7 mouse cellular contexts compared by ENCODE assay signal in the genomic region with DNA sequence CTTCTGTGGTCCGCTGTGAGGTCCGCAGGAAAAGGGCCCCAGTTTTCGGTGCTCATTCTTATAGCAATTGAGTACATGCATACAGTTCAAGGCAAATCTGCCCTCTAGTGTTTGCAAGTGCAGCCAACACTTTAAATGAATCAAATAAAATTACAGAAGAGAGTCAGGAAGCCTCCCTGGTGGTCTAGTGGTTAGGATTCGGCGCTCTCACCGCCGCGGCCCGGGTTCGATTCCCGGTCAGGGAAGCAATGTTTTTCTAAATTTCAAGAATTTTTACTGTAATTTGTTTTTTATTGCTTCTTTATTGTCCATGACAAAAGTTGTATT. TPM values are rescaled to one million over a fixed set of nuclear protein-coding genes. Genes with fewer than 3 reads are reported as not detected.
A peak's percentile ranks its signal among the peaks of the same experiment; 100 is the strongest.
DNase-seq lines count a peak whose midpoint lies in the region; ATAC-seq lines count a peak whose summit lies in the region.

No protein-coding gene starts in this region.

- peak overlapping the region; percentile 44 for H3K4me3 ChIP-seq in intestine, embryonic 14.5 days (ENCODE audit: low read depth, low read length)
- H3K4me3 ChIP-seq in midbrain, embryonic 10.5 days, result peak overlapping the region; percentile 41

- H3K9ac ChIP-seq in intestine, embryonic 14.5 days (ENCODE audit: low read length), result peak overlapping the region; percentile 44; the same call in 1 of the 2 replicates

- peak; percentile 71 to 85 for DNase-seq in adrenal gland, adult 18-20 months (ENCODE audit: low spot score in 2 of 2)
- peak; percentile 92 for DNase-seq in embryo, embryonic 10.5 days (ENCODE audit: low spot score)
- peak; percentile 46 for DNase-seq in gastrocnemius, postnatal 25 days
- peak; percentile 92 for DNase-seq in intestine, embryonic 14.5 days (ENCODE audit: low spot score)
- DNase-seq in left cerebral cortex, postnatal 25 days (ENCODE audit: low spot score in 2 of 2), result peak; percentile 90 to 96
- peak; percentile 68 for DNase-seq in midbrain, embryonic 10.5 days (ENCODE audit: low spot score)
- DNase-seq in right cerebral cortex, postnatal 4 days, result peak; percentile 72

- intact Hi-C loops in left cerebral cortex, postnatal 25 days (cut with DNase I), result no loop called here

- WGBS in intestine, embryonic 14.5 days, result 8% methylated on average over 11 of the region's 11 CpGs
- WGBS in midbrain, embryonic 10.5 days, result 17% methylated on average over 11 of the region's 11 CpGs

- H3K36me3 ChIP-seq in intestine, embryonic 14.5 days (ENCODE audit: control insufficient read depth, insufficient read depth, low read length), result no peaks in the 10 kb centered on the region
- H3K36me3 ChIP-seq in midbrain, embryonic 10.5 days, result no peaks in the 10 kb centered on the region

- no peaks in the 10 kb centered on the region for H3K27me3 ChIP-seq in intestine, embryonic 14.5 days (replicated peaks; ENCODE audit: control insufficient read depth, insufficient read depth, low read length)
- no peaks in the 10 kb centered on the region for H3K27me3 ChIP-seq in midbrain, embryonic 10.5 days (ENCODE audit: low read depth, poor library complexity, severe bottlenecking)

- peak overlapping the region; percentile 45 for H3K4me2 ChIP-seq in intestine, embryonic 14.5 days (ENCODE audit: low read length)

- no peak overlapping the region for H3K27ac ChIP-seq in intestine, embryonic 14.5 days (ENCODE audit: low read depth)
- H3K27ac ChIP-seq in midbrain, embryonic 10.5 days (replicated peaks), result no peak overlapping the region

- no peaks in the 10 kb centered on the region for H3K9me3 ChIP-seq in intestine, embryonic 14.5 days (ENCODE audit: control insufficient read depth, low read length)
- H3K9me3 ChIP-seq in midbrain, embryonic 10.5 days (replicated peaks), result no peaks in the 10 kb centered on the region

- ATAC-seq in intestine, embryonic 14.5 days (replicated peaks; ENCODE audit: low FRiP score, low TSS enrichment, low read depth), result peak; percentile 95

- H3K4me1 ChIP-seq in intestine, embryonic 14.5 days (replicated peaks; ENCODE audit: control insufficient read depth, insufficient read depth, low read length), result no peaks in the 10 kb centered on the region
- no peaks in the 10 kb centered on the region for H3K4me1 ChIP-seq in midbrain, embryonic 10.5 days

RNA-seq across cellular contexts. Expression of a gene that starts 7.8 kb away (rescaled TPM):
- total RNA-seq in adrenal gland, adult 18-20 months (2021), result 10 to 100 TPM; 29.2 to 30.2 TPM
- 1 to 10 TPM; 2.1 to 3.0 TPM for total RNA-seq in gastrocnemius, postnatal 25 days (2021)
- polyA plus RNA-seq in intestine, embryonic 14.5 days (2014; fragmentation: Nextera tagmentation; extraction: Ambion mirVana), result 9.2 and 11.4 TPM in 2 replicates
- total RNA-seq in left cerebral cortex, postnatal 25 days (2021), result 100 to 1,000 TPM; 106 to 111 TPM
- polyA plus RNA-seq in midbrain, embryonic 10.5 days (2016; fragmentation: Nextera tagmentation; extraction: Ambion mirVana), result 6.2 and 6.6 TPM in 2 replicates

RNA-seq across cellular contexts. Expression of a gene that starts 31.7 kb away (rescaled TPM):
- total RNA-seq in adrenal gland, adult 18-20 months (2021), result 1 to 10 TPM; 1.1 to 2.2 TPM
- 1 to 10 TPM in 1 of 2 experiments, under 1 TPM in 1; 0.59 to 1.0 TPM for total RNA-seq in gastrocnemius, postnatal 25 days (2021)
- 4.0 and 4.4 TPM in 2 replicates for polyA plus RNA-seq in intestine, embryonic 14.5 days (2014; fragmentation: Nextera tagmentation; extraction: Ambion mirVana)
- total RNA-seq in left cerebral cortex, postnatal 25 days (2021), result 1 to 10 TPM; 7.0 to 8.0 TPM
- 3.0 and 3.8 TPM in 2 replicates for polyA plus RNA-seq in midbrain, embryonic 10.5 days (2016; fragmentation: Nextera tagmentation; extraction: Ambion mirVana)

Comparison
In these comparisons a context has a peak if more than half of its experiments do, and no peak if none do; other contexts are left out.
1. RNA of a gene that starts 7.8 kb away (total RNA-seq): 106 to 111 TPM in left cerebral cortex, postnatal 25 days and 29.2 to 30.2 TPM in adrenal gland, adult 18-20 months; 2.1 to 3.0 TPM in gastrocnemius, postnatal 25 days; every median in the first group is over 4 times any median in the second.
2. Peak in every context shown above with its lines, with median percentiles within 50 percentile points of each other: DNase-seq.